18 mouse cellular contexts compared by ENCODE assay signal in the genomic region with DNA sequence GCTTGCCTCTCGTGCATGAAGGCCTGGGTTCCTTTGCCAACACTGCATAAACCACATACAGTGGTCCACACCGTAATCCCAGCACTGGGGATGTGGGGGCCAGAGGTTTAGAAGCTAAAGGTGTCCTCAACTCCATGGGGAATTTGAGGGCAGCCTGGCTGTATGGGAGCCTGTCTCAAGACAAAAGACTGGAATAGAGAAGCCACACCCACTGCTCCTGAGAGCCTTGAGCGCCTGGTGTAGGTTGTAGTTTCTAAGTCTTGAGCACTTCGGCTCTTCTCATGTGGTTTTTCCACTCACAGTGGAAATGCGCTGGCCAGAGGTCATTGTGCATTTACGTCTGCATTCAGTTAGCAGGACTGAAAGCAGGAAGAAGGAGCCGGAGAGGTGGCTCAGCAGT.
DNase-seq lines count a peak whose midpoint lies in the region; ATAC-seq lines count a peak whose summit lies in the region.
"Had no signal": no experiment of that assay in that cellular context is flagged by ENCODE, and none has a peak within 500 bp of the region (broad histone marks: within the 10 kb centered on the region; RNA-seq: fewer than 3 reads in every experiment).

No protein-coding gene starts in this region.

- ATAC-seq in frontal cortex, adult (ENCODE audit: low TSS enrichment): no peak
- ATAC-seq: activated CD4-positive, CD25-positive, alpha-beta regulatory T cell, adult 4 months; CD4-positive, CD25-positive, alpha-beta regulatory T cell, adult 4 months; Patski had no signal

- peak; percentile 53 for DNase-seq in R1 (ENCODE audit: low read depth, low spot score)
- peak; percentile 54 for DNase-seq in ZHBTc4 (ENCODE audit: low read depth, low spot score)
- no peak for DNase-seq in MN1 (ENCODE audit: low spot score)
- DNase-seq: adrenal gland, adult 8-10 months; adrenal gland, postnatal 10 days; adrenal gland, postnatal 25 days; adrenal gland, postnatal 36 days; B cell, adult 2 months; cerebellum, adult 11 months; cerebellum, adult 11-12 months; cerebellum, adult 18-20 months; cerebellum, adult 2 months; cerebellum, adult 8-10 months; cerebellum, adult 9-10 months had no signal
